Mouse (Mus musculus) thymus, adult 2 months (tissue): ENCODE results near the gene Mdc1. TPM values are rescaled to one million over a fixed set of nuclear protein-coding genes. Genes with fewer than 3 reads are reported as not detected.
A peak's percentile ranks its signal among the peaks of the same experiment; 100 is the strongest.

Experiments used
- DNase-seq: peaks from one replicate; pipeline ENCODE4 v3.0.0; 2021
- H3K27ac ChIP-seq: fragments of 200-500 bp; 2 replicates; pipeline ENCODE4 v1.5.1; 2012; ENCODE audit warnings: low read length, control low read depth; ENCODE audit not compliant: control insufficient read depth, insufficient read depth
- H3K27me3 ChIP-seq: fragments of 200-500 bp; 2 replicates; pipeline ENCODE4 v1.6.1; 2012; ENCODE audit warnings: mild to moderate bottlenecking, low read length, moderate library complexity, mixed read lengths; ENCODE audit not compliant: control insufficient read depth, insufficient read depth
- H3K36me3 ChIP-seq: fragments of 200-500 bp; 2 replicates; pipeline ENCODE4 v1.6.1; 2012; ENCODE audit warnings: mild to moderate bottlenecking, low read length, moderate library complexity; ENCODE audit not compliant: control insufficient read depth, insufficient read depth
- H3K4me1 ChIP-seq: fragments of 200-500 bp; replicated peaks from 2 replicates; pipeline ENCODE4 v1.6.1; 2012; ENCODE audit warnings: low read length; ENCODE audit not compliant: control insufficient read depth, insufficient read depth
- H3K4me3 ChIP-seq: fragments of 200-500 bp; 2 replicates; pipeline ENCODE4 v1.5.1; 2012; ENCODE audit warnings: mild to moderate bottlenecking, low read length, control low read depth, moderate library complexity; ENCODE audit not compliant: control insufficient read depth, insufficient read depth
- CTCF ChIP-seq: fragments of 200-500 bp; IDR thresholded peaks from 2 replicates; pipeline ENCODE4 v1.5.1; 2012; ENCODE audit warnings: mild to moderate bottlenecking, control low read depth, low read length, moderate library complexity, borderline replicate concordance; ENCODE audit not compliant: control insufficient read depth, poor library complexity, insufficient read depth; ENCODE audit errors: extremely low read depth
- POLR2A ChIP-seq: fragments of 200-500 bp; IDR thresholded peaks from 2 replicates; pipeline ENCODE4 v1.6.1; 2012; ENCODE audit warnings: mild to moderate bottlenecking, low read length, control low read depth, moderate library complexity; ENCODE audit not compliant: control insufficient read depth, poor library complexity, insufficient read depth; ENCODE audit errors: extremely low read depth
- WGBS: fragments of 180-500 bp; shearing (Covaris S2); methylation state at CpG from one replicate; pipeline ENCODE4 v1.1.7; 2018; 5-methylcytosine and 5-hydroxymethylcytosine counted together
- polyA plus RNA-seq: library from polyadenylated mRNA; depleted of rRNA; stranded (reverse); fragments of >200 nt; gene quantifications from 2 replicates; pipeline ENCODE4 v1.2.3, GENCODE M21; 2012

The Mdc1 gene
- polyA plus RNA-seq, 1 experiment: 17.4 TPM

DNA sequence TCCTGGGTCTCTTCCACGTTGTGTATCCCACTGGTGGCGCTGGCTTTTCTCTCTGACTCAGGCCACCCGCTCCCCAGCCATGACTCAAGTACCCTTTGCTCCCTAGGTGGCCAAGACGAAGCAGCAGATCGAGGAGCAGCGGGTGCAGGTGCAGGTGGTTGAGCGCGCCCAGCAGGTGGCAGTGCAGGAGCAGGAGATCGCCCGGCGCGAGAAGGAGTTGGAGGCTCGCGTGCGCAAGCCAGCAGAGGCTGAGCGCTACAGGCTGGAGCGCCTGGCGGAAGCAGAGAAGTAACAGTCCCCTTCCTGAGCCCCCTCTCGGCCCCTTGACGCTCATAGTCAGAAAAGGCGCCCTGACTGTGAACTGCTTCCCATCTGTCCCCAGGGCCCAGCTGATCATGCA lies 11.6 kb upstream of the Mdc1 start:
- Histone ChIP-seq H3K36me3 (peaks cover 21% of the 10 kb centered on the region), H3K27ac (peak overlapping the region; percentile 41; the same call in 1 of the 2 replicates), H3K27me3 (no peaks in the 10 kb centered on the region), H3K4me3 (no peak overlapping the region), H3K4me1 (peaks cover 5% of the 10 kb centered on the region)
- TF ChIP-seq CTCF (peak; percentile 96), POLR2A (no peak)
- 2% methylated on average over 21 of the region's 21 CpGs for WGBS
- DNase-seq: peak; percentile 91

DNA sequence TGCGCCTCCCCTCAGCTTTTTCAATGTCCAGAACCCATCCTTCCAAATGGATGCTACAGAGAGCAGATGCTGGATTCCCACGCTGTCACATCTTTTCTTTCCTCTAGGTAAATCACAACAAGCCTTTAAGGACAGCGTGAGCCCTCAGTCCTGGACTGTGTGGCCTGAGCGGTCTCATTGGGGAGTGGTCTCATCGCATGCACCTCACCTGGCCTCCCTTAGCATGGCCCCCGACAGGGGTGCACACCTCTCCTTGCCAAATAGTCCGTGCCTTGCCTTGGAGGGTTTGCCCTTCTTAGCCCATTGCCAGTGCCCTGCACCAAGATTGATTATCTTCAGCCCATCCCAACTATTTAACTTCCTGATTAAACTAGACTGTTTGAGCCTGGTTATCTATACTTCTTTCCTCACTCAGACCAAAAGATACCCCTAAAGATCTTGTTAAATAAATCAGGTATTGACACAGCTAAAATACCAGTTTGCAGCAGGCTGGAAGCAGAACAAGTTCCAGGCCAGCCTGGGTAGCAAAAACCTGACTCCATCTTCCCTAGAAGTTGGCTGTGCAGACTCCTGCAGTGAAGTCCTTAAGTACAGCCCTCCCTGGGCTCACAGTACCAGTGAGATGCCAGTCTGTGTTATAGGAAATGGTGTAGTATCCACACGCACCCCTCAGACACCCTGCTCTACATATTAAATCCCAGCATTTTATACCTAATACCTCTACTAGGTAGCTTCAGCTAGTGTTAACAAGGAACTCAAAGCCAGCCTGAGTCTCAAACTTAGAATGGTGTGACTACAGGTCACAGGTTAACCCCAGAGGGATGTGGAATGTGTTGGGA lies 8.7 kb upstream of the Mdc1 start:
- no peak for TF ChIP-seq CTCF
- Histone ChIP-seq H3K4me3 (no peak overlapping the region), H3K36me3 (peaks cover 39% of the 10 kb centered on the region), H3K4me1 (peaks cover 23% of the 10 kb centered on the region), H3K27ac (no peak overlapping the region), H3K27me3 (no peaks in the 10 kb centered on the region)
- WGBS: 97% methylated on average over 8 of the region's 8 CpGs
- DNase-seq: no peak

DNA sequence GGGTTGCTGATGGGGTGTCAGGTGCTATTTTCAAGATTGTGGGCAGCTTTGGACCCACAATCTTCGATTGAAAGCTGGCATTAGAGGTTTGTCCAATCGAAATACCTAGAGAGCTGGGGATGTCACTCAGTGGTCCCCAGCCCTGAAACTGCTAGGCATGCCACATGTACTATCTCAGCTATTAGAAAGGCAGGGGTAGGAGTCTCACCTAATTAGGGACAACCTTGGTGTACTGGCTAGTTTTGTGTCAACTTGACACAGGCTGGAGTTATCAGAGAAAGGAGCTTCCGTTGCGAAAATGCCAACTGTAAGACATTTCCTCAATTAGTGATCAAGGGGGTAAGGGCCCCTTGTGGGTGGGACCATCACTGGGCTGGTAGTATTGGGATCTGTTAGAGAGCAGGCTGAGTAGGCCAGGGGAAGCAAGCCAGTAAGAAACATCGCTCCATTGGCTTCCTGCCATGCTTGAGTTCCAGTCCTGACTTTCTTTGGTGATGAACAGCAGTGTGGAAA lies 8.0 kb upstream of the Mdc1 start:
- Histone ChIP-seq H3K36me3 (peaks cover 39% of the 10 kb centered on the region), H3K27ac (no peak overlapping the region), H3K4me3 (no peak overlapping the region), H3K4me1 (peaks cover 23% of the 10 kb centered on the region), H3K27me3 (no peaks in the 10 kb centered on the region)
- 72% methylated on average over 5 of the region's 5 CpGs for WGBS
- no peak for DNase-seq
- TF ChIP-seq POLR2A: no peak
- no peak for TF ChIP-seq CTCF

DNA sequence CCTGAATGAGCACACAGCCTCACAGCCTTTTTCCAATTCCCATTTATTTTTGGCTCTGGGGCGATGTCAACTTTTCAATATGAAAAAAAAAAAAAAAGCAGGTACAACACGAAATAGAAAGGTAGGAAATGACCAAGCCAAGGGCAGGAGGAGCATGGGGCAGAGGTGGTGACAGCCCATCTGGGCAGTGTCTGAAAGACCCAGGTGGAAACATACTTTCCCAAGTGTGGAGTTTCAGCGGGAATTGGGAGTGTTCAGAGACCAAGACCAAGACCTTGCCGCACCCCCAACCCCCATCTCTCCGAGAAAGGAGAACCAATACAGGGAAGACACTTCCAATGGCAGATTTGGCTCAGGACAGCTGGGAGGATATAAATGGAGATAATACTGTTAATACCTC lies 7.4 kb upstream of the Mdc1 start:
- no peak for DNase-seq
- 84% methylated on average over 5 of the region's 5 CpGs for WGBS
- Histone ChIP-seq H3K27me3 (no peaks in the 10 kb centered on the region), H3K27ac (no peak overlapping the region), H3K4me1 (peaks cover 26% of the 10 kb centered on the region), H3K4me3 (no peak overlapping the region), H3K36me3 (peaks cover 39% of the 10 kb centered on the region)
- TF ChIP-seq CTCF (no peak), POLR2A (no peak)

DNA sequence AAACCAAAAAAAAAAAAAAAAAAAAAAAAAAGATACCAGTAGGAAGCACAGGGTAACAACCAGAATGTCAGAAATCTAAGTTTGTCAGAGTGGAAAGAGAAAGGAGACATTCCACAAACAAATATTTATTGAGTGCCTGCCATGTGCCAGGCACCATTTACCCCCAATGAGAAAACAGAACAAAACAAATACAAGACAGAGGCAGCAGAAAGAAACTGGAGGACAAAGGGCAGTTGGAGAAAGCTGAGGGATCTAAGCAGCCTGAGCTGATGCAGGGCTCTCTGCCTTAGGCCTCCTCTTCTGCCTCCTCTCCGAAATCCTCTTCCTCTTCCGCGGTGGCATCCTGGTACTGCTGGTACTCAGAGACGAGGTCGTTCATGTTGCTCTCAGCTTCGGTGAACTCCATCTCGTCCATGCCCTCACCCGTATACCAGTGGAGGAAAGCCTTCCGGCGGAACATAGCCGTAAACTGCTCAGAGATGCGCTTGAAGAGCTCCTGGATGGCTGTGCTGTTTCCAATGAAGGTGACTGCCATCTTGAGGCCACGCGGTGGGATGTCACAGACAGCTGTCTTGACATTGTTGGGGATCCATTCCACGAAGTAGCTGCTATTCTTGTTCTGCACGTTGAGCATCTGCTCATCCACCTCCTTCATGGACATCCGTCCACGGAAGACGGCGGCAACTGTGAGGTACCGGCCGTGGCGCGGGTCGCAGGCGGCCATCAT lies 6.5 kb upstream of the Mdc1 start:
- TF ChIP-seq POLR2A (no peak), CTCF (no peak)
- Histone ChIP-seq H3K4me3 (peak overlapping the region; percentile 8; the same call in 1 of the 2 replicates), H3K4me1 (peaks cover 26% of the 10 kb centered on the region), H3K27me3 (no peaks in the 10 kb centered on the region), H3K36me3 (peaks cover 39% of the 10 kb centered on the region), H3K27ac (no peak overlapping the region)
- 76% methylated on average over 26 of the region's 26 CpGs for WGBS
- DNase-seq: peak; percentile 20

DNA sequence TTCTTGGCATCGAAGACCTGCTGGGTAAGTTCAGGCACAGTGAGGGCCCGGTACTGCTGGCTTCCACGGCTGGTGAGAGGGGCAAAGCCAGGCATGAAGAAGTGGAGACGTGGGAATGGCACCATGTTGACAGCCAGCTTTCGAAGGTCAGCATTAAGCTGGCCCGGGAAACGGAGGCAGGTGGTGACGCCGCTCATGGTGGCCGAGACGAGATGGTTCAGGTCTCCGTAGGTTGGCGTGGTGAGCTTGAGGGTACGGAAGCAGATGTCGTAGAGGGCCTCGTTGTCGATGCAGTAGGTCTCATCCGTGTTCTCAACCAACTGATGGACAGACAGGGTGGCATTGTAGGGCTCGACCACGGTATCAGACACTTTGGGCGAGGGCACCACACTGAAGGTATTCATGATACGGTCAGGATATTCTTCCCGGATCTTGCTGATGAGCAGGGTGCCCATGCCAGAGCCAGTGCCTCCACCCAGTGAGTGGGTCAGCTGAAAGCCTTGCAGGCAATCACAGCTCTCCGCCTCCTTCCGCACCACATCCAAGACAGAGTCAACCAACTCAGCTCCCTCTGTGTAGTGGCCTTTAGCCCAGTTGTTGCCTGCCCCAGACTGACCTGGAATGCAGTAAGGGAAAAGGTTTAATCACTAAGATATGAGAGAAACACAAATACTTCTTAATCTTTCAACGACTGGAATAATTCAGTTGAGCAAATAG lies 5.7 kb upstream of the Mdc1 start:
- H3K4me1 ChIP-seq: peaks cover 24% of the 10 kb centered on the region
- no peak overlapping the region for H3K27ac ChIP-seq
- DNase-seq: peak; percentile 14
- no peak for TF ChIP-seq CTCF
- no peaks in the 10 kb centered on the region for H3K27me3 ChIP-seq
- peaks cover 39% of the 10 kb centered on the region for H3K36me3 ChIP-seq
- 81% methylated on average over 26 of the region's 26 CpGs for WGBS
- peak overlapping the region; percentile 8; the same call in 1 of the 2 replicates for H3K4me3 ChIP-seq
